Mouse (Mus musculus) neural tube, embryonic 14.5 days (tissue): ENCODE measurements at regions not wholly inside any gene's neighbourhood (a gene's known extent, or its start where the extent isn't known, plus 50 kb on each side); places are given as distances from the start of the nearest gene placed in this dataset.

Experiments
- ATAC-seq: fragments of 200-750 bp; cut with Nextera tagmentation; 2 replicates; pipeline ENCODE4 v1.8.0; 2017; ENCODE audit warnings: low read depth, mild to moderate bottlenecking, moderate TSS enrichment, moderate library complexity
- H3K27ac ChIP-seq: fragments of 300-500 bp; sonication (generic); 2 replicates; pipeline ENCODE4 v1.5.1; 2014; ENCODE audit warnings: low read depth, mild to moderate bottlenecking, control low read depth, low read length, moderate library complexity, mixed read lengths
- H3K27me3 ChIP-seq: fragments of 300-500 bp; sonication (generic); 2 replicates; pipeline ENCODE4 v1.6.1; 2014; ENCODE audit warnings: low read length; ENCODE audit not compliant: control insufficient read depth, insufficient read depth
- H3K36me3 ChIP-seq: fragments of 300-500 bp; sonication (generic); 2 replicates; pipeline ENCODE4 v1.6.1; 2014; ENCODE audit warnings: low read length, mixed read lengths; ENCODE audit not compliant: control insufficient read depth, insufficient read depth
- H3K4me1 ChIP-seq: fragments of 300-500 bp; sonication (generic); 2 replicates; pipeline ENCODE4 v1.6.1; 2014; ENCODE audit warnings: low read length; ENCODE audit not compliant: control insufficient read depth, insufficient read depth
- H3K4me2 ChIP-seq: fragments of 300-500 bp; sonication (generic); 2 replicates; pipeline ENCODE4 v1.6.1; 2014; ENCODE audit warnings: mild to moderate bottlenecking, low read depth, low read length, control low read depth
- H3K4me3 ChIP-seq: fragments of 300-500 bp; sonication (generic); 2 replicates; pipeline ENCODE4 v1.5.1; 2014; ENCODE audit warnings: low read depth, low read length, control low read depth, mixed read lengths
- H3K9ac ChIP-seq: fragments of 300-500 bp; sonication (generic); replicated peaks from 2 replicates; pipeline ENCODE4 v1.6.1; 2014; ENCODE audit warnings: low read depth, mild to moderate bottlenecking, control low read depth, low read length, mixed read lengths
- H3K9me3 ChIP-seq: fragments of 300-500 bp; sonication (generic); 2 replicates; pipeline ENCODE4 v1.6.1; 2016; ENCODE audit warnings: low read length; ENCODE audit not compliant: control insufficient read depth
- WGBS: fragments of 180-500 bp; shearing (Covaris S2); extraction: QIAGEN DNeasy Blood & Tissue Kit; methylation state at CpG from one replicate; pipeline ENCODE4 v1.1.7; 2014; 5-methylcytosine and 5-hydroxymethylcytosine counted together

GRCm38 (mm10) chr1:88780262-88780661 is 78.2 kb upstream of the Arl4c start:
- no peak overlapping the region for H3K4me2 ChIP-seq
- H3K4me3 ChIP-seq = no peak overlapping the region
- no peaks in the 10 kb centered on the region for H3K4me1 ChIP-seq
- 83% methylated on average over 4 of the region's 4 CpGs for WGBS
- no peaks in the 10 kb centered on the region for H3K9me3 ChIP-seq
- no peak overlapping the region for H3K27ac ChIP-seq
- no peaks in the 10 kb centered on the region for H3K36me3 ChIP-seq
- no peak for ATAC-seq
- no peak overlapping the region for H3K9ac ChIP-seq
- H3K27me3 ChIP-seq = no peaks in the 10 kb centered on the region

- Histone ChIP-seq H3K4me1 (no peaks in the 10 kb centered on the region), H3K4me2 (no peak overlapping the region), H3K27me3 (no peaks in the 10 kb centered on the region), H3K4me3 (no peak overlapping the region), H3K36me3 (no peaks in the 10 kb centered on the region), H3K27ac (no peak overlapping the region), H3K9me3 (no peaks in the 10 kb centered on the region), H3K9ac (no peak overlapping the region)
- WGBS = 80% methylated on average over 4 of the region's 4 CpGs
- no peak for ATAC-seq
These were observed 81.1 kb upstream of the Arl4c start for GRCm38 (mm10) chr1:88783083-88783482.

GRCm38 (mm10) chr1:88784866-88785620 is 83.0 kb upstream of the Arl4c start:
- ATAC-seq = no peak
- Histone ChIP-seq H3K27me3 (no peaks in the 10 kb centered on the region), H3K4me2 (no peak overlapping the region), H3K9me3 (no peaks in the 10 kb centered on the region), H3K27ac (no peak overlapping the region), H3K4me3 (no peak overlapping the region), H3K4me1 (no peaks in the 10 kb centered on the region), H3K9ac (no peak overlapping the region), H3K36me3 (no peaks in the 10 kb centered on the region)
- 59% methylated on average over 4 of the region's 5 CpGs for WGBS

GRCm38 (mm10) chr1:88786066-88786465 is 84.0 kb upstream of the Arl4c start:
- Histone ChIP-seq H3K4me2 (no peak overlapping the region), H3K4me1 (no peaks in the 10 kb centered on the region), H3K4me3 (no peak overlapping the region), H3K9ac (no peak overlapping the region), H3K27me3 (no peaks in the 10 kb centered on the region), H3K9me3 (no peaks in the 10 kb centered on the region), H3K36me3 (no peaks in the 10 kb centered on the region), H3K27ac (no peak overlapping the region)
- WGBS = 93% methylated on average over 14 of the region's 14 CpGs
- ATAC-seq = no peak

GRCm38 (mm10) chr1:88790674-88791073 is 88.7 kb upstream of the Arl4c start:
- no peak overlapping the region for H3K4me3 ChIP-seq
- no peak for ATAC-seq
- H3K27ac ChIP-seq = no peak overlapping the region
- H3K9ac ChIP-seq = no peak overlapping the region
- H3K36me3 ChIP-seq = no peaks in the 10 kb centered on the region
- WGBS = 77% methylated on average over 7 of the region's 7 CpGs
- H3K9me3 ChIP-seq = no peaks in the 10 kb centered on the region
- no peaks in the 10 kb centered on the region for H3K4me1 ChIP-seq
- H3K4me2 ChIP-seq = no peak overlapping the region
- H3K27me3 ChIP-seq = no peaks in the 10 kb centered on the region

GRCm38 (mm10) chr1:88794926-88795325 is 92.9 kb upstream of the Arl4c start:
- no peak for ATAC-seq
- 85% methylated on average over 10 of the region's 10 CpGs for WGBS

GRCm38 (mm10) chr1:88798473-88798872 is 96.5 kb upstream of the Arl4c start:
- H3K4me1 ChIP-seq = no peaks in the 10 kb centered on the region; the same call in 1 of the 2 replicates
- 74% methylated on average over 14 of the region's 14 CpGs for WGBS
- no peak overlapping the region for H3K4me3 ChIP-seq
- no peaks in the 10 kb centered on the region for H3K36me3 ChIP-seq
- H3K27ac ChIP-seq = no peak overlapping the region
- ATAC-seq = no peak
- no peaks in the 10 kb centered on the region for H3K9me3 ChIP-seq
- H3K4me2 ChIP-seq = no peak overlapping the region
- no peak overlapping the region for H3K9ac ChIP-seq
- no peaks in the 10 kb centered on the region for H3K27me3 ChIP-seq

More at GRCm38 (mm10) chr1:88794926-88795325, 92.9 kb upstream of the Arl4c start:
- Histone ChIP-seq H3K27me3 (no peaks in the 10 kb centered on the region), H3K4me1 (no peaks in the 10 kb centered on the region), H3K36me3 (no peaks in the 10 kb centered on the region), H3K9ac (no peak overlapping the region), H3K27ac (no peak overlapping the region), H3K9me3 (no peaks in the 10 kb centered on the region), H3K4me3 (no peak overlapping the region), H3K4me2 (no peak overlapping the region)

- H3K27ac ChIP-seq = no peak overlapping the region
- ATAC-seq = no peak
- no peaks in the 10 kb centered on the region for H3K27me3 ChIP-seq
- no peak overlapping the region for H3K4me2 ChIP-seq
- H3K9me3 ChIP-seq = no peaks in the 10 kb centered on the region
- no peaks in the 10 kb centered on the region for H3K36me3 ChIP-seq
- no peaks in the 10 kb centered on the region; the same call in 1 of the 2 replicates for H3K4me1 ChIP-seq
- H3K9ac ChIP-seq = no peak overlapping the region
- no peak overlapping the region for H3K4me3 ChIP-seq
- 29% methylated on average over 8 of the region's 8 CpGs for WGBS
These were observed 96.9 kb upstream of the Arl4c start for GRCm38 (mm10) chr1:88798874-88799273.

- WGBS = 16% methylated on average over 7 of the region's 7 CpGs
- no peaks in the 10 kb centered on the region; the same call in 1 of the 2 replicates for H3K4me1 ChIP-seq
- no peak overlapping the region for H3K4me2 ChIP-seq
- H3K27me3 ChIP-seq = no peaks in the 10 kb centered on the region
- ATAC-seq = no peak
- H3K27ac ChIP-seq = no peak overlapping the region
- no peaks in the 10 kb centered on the region for H3K9me3 ChIP-seq
- H3K9ac ChIP-seq = no peak overlapping the region
- H3K36me3 ChIP-seq = no peaks in the 10 kb centered on the region
- H3K4me3 ChIP-seq = no peak overlapping the region
These were observed 97.3 kb upstream of the Arl4c start for GRCm38 (mm10) chr1:88799343-88799742.
